ENCODE assay signal across 9 mouse cellular contexts in the genomic region with DNA sequence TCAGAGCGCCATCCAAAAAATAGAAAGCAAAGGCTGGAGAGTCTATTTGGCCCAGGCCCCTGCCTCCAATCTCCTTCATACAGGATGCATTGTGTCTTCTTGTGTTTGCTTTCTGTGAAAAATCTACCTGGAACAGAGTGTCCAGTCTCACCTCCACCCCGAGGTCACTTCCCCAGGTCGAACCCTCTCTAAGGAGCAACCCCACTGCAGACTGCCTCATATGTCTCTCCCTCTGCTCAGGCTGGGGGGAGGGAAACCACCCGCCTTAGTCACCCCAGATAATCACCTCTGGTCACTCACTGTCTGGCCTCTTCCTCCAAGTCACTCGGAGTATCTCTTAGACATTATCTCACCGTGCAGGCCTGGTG. TPM values are rescaled to one million over a fixed set of nuclear protein-coding genes. Genes with fewer than 3 reads are reported as not detected.
A peak's percentile ranks its signal among the peaks of the same experiment; 100 is the strongest.
DNase-seq lines count a peak whose midpoint lies in the region; ATAC-seq and TF ChIP-seq lines count a peak whose summit lies in the region.
"Had no signal": no experiment of that assay in that cellular context is flagged by ENCODE, and none has a peak within 500 bp of the region (broad histone marks: within the 10 kb centered on the region; RNA-seq: fewer than 3 reads in every experiment).

No protein-coding gene starts in this region.

- no peak overlapping the region for H3K4me3 ChIP-seq in heart, embryonic 12.5 days
- H3K4me3 ChIP-seq in lung, postnatal 0 days (ENCODE audit: low read depth, low read length): no peak overlapping the region
- no peak overlapping the region for H3K4me3 ChIP-seq in intestine, embryonic 14.5 days (ENCODE audit: low read depth, low read length)
- no peak overlapping the region for H3K4me3 ChIP-seq in myocyte

- no peak for DNase-seq in heart, adult 18-20 months
- DNase-seq in lung, postnatal 0 days (ENCODE audit: low spot score): no peak
- DNase-seq in lung, postnatal 14 days: no peak
- no peak for DNase-seq in intestine, embryonic 14.5 days (ENCODE audit: low spot score)
- no peak for DNase-seq in urinary bladder, postnatal 10 days (ENCODE audit: low spot score)

- peak overlapping the region; percentile 60; the same call in 1 of the 2 replicates for H3K4me2 ChIP-seq in heart, embryonic 12.5 days
- 0 out of 2 replicates have a peak overlapping the region, but pooled peaks have one; percentile 32 for H3K4me2 ChIP-seq in lung, postnatal 0 days (replicated peaks; ENCODE audit: low read depth, low read length)
- H3K4me2 ChIP-seq in intestine, embryonic 14.5 days (ENCODE audit: low read length): peak overlapping the region; percentile 30
- H3K4me2 ChIP-seq in myocyte (ENCODE audit: low read depth): peak overlapping the region; percentile 34

- TF ChIP-seq POLR2A in myocyte (IDR thresholded peaks at IDR 0.05; ENCODE audit: insufficient read length, low read depth): no peak

- TF ChIP-seq EP300 in lung, postnatal 0 days (IDR thresholded peaks at IDR 0.05): no peak

- H3K27ac ChIP-seq in heart, embryonic 12.5 days (ENCODE audit: poor library complexity, severe bottlenecking): no peak overlapping the region
- H3K27ac ChIP-seq in lung, postnatal 0 days (ENCODE audit: low read length): no peak overlapping the region
- H3K27ac ChIP-seq in intestine, embryonic 14.5 days (ENCODE audit: low read depth): no peak overlapping the region

- no peak for ATAC-seq in heart, embryonic 12.5 days (ENCODE audit: insufficient number of reproducible peaks, low FRiP score)
- no peak for ATAC-seq in lung, postnatal 0 days
- peak; percentile 25; the same call in 1 of the 2 replicates for ATAC-seq in intestine, embryonic 14.5 days (replicated peaks; ENCODE audit: low FRiP score, low TSS enrichment, low read depth)
- ATAC-seq in megakaryocyte-erythroid progenitor cell, adult 5-6 weeks (replicated peaks; ENCODE audit: low FRiP score, low TSS enrichment, poor library complexity, severe bottlenecking): no peak

- no peak for TF ChIP-seq CTCF in lung, postnatal 0 days (IDR thresholded peaks at IDR 0.05)

- H3K9ac ChIP-seq in heart, embryonic 12.5 days: no peak overlapping the region
- H3K9ac ChIP-seq in lung, postnatal 0 days (replicated peaks; ENCODE audit: low read depth): no peak overlapping the region
- no peak overlapping the region for H3K9ac ChIP-seq in intestine, embryonic 14.5 days (ENCODE audit: low read length)

- no peak overlapping the region for H3ac ChIP-seq in myocyte (ENCODE audit: control insufficient read depth, insufficient read length)

- H3K27me3 ChIP-seq in heart, embryonic 12.5 days (replicated peaks): peaks cover 38% of the 10 kb centered on the region
- H3K27me3 ChIP-seq in lung, postnatal 0 days (replicated peaks; ENCODE audit: insufficient read depth, low read length): no peaks in the 10 kb centered on the region
- H3K27me3 ChIP-seq in intestine, embryonic 14.5 days (replicated peaks; ENCODE audit: control insufficient read depth, insufficient read depth, low read length): no peaks in the 10 kb centered on the region
- H3K27me3 ChIP-seq in myocyte (ENCODE audit: control insufficient read depth, insufficient read depth, insufficient read length): no peaks in the 10 kb centered on the region

- no peaks in the 10 kb centered on the region for H3K9me3 ChIP-seq in heart, embryonic 12.5 days (replicated peaks)
- no peaks in the 10 kb centered on the region for H3K9me3 ChIP-seq in lung, postnatal 0 days (ENCODE audit: low read length)
- no peaks in the 10 kb centered on the region for H3K9me3 ChIP-seq in intestine, embryonic 14.5 days (ENCODE audit: control insufficient read depth, low read length)

- peaks cover 7% of the 10 kb centered on the region; the same call in 1 of the 2 replicates for H3K4me1 ChIP-seq in heart, embryonic 12.5 days (replicated peaks)
- H3K4me1 ChIP-seq in lung, postnatal 0 days (ENCODE audit: insufficient read depth, low read depth, low read length): no peaks in the 10 kb centered on the region
- no peaks in the 10 kb centered on the region for H3K4me1 ChIP-seq in intestine, embryonic 14.5 days (replicated peaks; ENCODE audit: control insufficient read depth, insufficient read depth, low read length)

- 24% methylated on average over 6 of the region's 6 CpGs for WGBS in heart, embryonic 12.5 days
- WGBS in lung, postnatal 0 days: 32% methylated on average over 6 of the region's 6 CpGs
- 33% methylated on average over 6 of the region's 6 CpGs for WGBS in intestine, embryonic 14.5 days

- H3K36me3 ChIP-seq in heart, embryonic 12.5 days: no peaks in the 10 kb centered on the region
- H3K36me3 ChIP-seq in lung, postnatal 0 days (ENCODE audit: insufficient read depth, low read length): no peaks in the 10 kb centered on the region
- H3K36me3 ChIP-seq in intestine, embryonic 14.5 days (ENCODE audit: control insufficient read depth, insufficient read depth, low read length): no peaks in the 10 kb centered on the region
- H3K36me3 ChIP-seq in myocyte (ENCODE audit: control insufficient read depth, insufficient read depth): no peaks in the 10 kb centered on the region

- no peaks in the 10 kb centered on the region for H3K79me2 ChIP-seq in myocyte (ENCODE audit: control insufficient read depth, insufficient read depth)

TF ChIP-seq in myocyte, 11 proteins besides CTCF, POLR2A, EP300 and RAD21:
- TF ChIP-seq POLR2AphosphoS2 (IDR thresholded peaks at IDR 0.05; ENCODE audit: insufficient read length, low read depth) (no peak), TCF3 (IDR thresholded peaks at IDR 0.05; ENCODE audit: insufficient read length, low read depth) (no peak)

RNA-seq across cellular contexts. Expression of a gene that starts 29.0 kb away (rescaled TPM):
- polyA plus RNA-seq in heart, embryonic 12.5 days (2016; fragmentation: Nextera tagmentation; extraction: Ambion mirVana): not detected in 2 replicates
- not detected for total RNA-seq in heart, adult 18-20 months (2021)
- polyA plus RNA-seq in lung, postnatal 0 days (2015; fragmentation: Nextera tagmentation; extraction: Ambion mirVana): 0.18 and 0.25 TPM in 2 replicates
- polyA plus RNA-seq in intestine, embryonic 14.5 days (2014; fragmentation: Nextera tagmentation; extraction: Ambion mirVana): 0.14 TPM in 1 of 2 replicates, not detected in the other
- polyA plus RNA-seq in myocyte (2012; fragmentation: generic; extraction: Trizol): 8.3 TPM
- not detected in 2 replicates for total RNA-seq in megakaryocyte-erythroid progenitor cell, adult 5-6 weeks (2014; fragmentation: Nextera tagmentation)
- not detected in 2 replicates for total RNA-seq in megakaryocyte-erythroid progenitor cell, adult 5-6 weeks (2017)
- total RNA-seq: layer of hippocampus, postnatal 36 days had no signal
